Mouse (Mus musculus) olfactory bulb, adult 2 months (tissue): ENCODE measurements at regions not wholly inside any gene's neighbourhood (a gene's known extent, or its start where the extent isn't known, plus 50 kb on each side); places are given as distances from the start of the nearest gene placed in this dataset.

Source experiments
- H3K27ac ChIP-seq: fragments of 200-500 bp; 2 replicates; pipeline ENCODE4 v1.5.1; 2012; ENCODE audit warnings: low read depth, low read length; ENCODE audit not compliant: insufficient read depth
- H3K4me1 ChIP-seq: fragments of 200-500 bp; 2 replicates; pipeline ENCODE4 v1.6.1; 2012; ENCODE audit warnings: low read length; ENCODE audit not compliant: control insufficient read depth, insufficient read depth
- H3K4me3 ChIP-seq: fragments of 200-500 bp; 2 replicates; pipeline ENCODE4 v1.5.1; 2012; ENCODE audit warnings: mild to moderate bottlenecking, low read depth, low read length, moderate library complexity; ENCODE audit not compliant: insufficient read depth
- CTCF ChIP-seq: fragments of 200-500 bp; IDR thresholded peaks from 2 replicates; pipeline ENCODE4 v1.5.1; 2012; ENCODE audit warnings: low read depth, mild to moderate bottlenecking, low read length, moderate library complexity; ENCODE audit not compliant: insufficient read depth
- POLR2A ChIP-seq: fragments of 200-500 bp; IDR thresholded peaks from 2 replicates; pipeline ENCODE4 v1.6.1; 2012; ENCODE audit warnings: mild to moderate bottlenecking, low read depth, low read length, moderate library complexity; ENCODE audit not compliant: insufficient read depth
- WGBS: fragments of 180-500 bp; shearing (Covaris S2); methylation state at CpG from one replicate; pipeline ENCODE4 v1.1.7; 2018; 5-methylcytosine and 5-hydroxymethylcytosine counted together

DNA sequence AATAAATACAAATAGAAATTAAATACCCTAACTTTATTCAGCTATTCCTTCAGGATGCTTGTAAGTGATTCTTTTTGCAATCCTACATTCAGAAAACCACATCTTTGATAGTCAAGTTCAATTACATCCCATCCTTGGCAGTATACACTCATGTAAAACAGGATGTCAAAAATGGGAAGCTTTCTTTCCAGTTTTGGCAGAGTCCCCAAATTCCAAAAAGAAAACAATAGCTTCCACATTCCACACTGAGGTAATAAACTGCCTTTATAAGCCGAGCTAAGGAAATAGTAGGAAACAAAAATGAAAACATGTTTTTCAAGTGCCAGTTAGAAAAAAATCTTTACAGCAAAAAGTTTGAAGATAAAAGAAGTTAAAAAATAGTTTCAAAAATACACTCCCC, 57.7 kb upstream of the Meox2 start:
- TF ChIP-seq POLR2A, result no peak
- no peaks in the 10 kb centered on the region for H3K4me1 ChIP-seq
- no peak overlapping the region for H3K27ac ChIP-seq
- 46% methylated on average over 1 of the region's 1 CpGs for WGBS
- no peak overlapping the region for H3K4me3 ChIP-seq

- Histone ChIP-seq H3K27ac (no peak overlapping the region), H3K4me1 (no peaks in the 10 kb centered on the region), H3K4me3 (no peak overlapping the region)
- 83% methylated on average over 3 of the region's 3 CpGs for WGBS
- TF ChIP-seq CTCF, result no peak
- no peak for TF ChIP-seq POLR2A
Measured at GRCm38 (mm10) chr12:37057411-37057810, 50.9 kb upstream of the Meox2 start.
